Mouse (Mus musculus): ENCODE results near the gene Cmbl.
A peak's percentile ranks its signal among the peaks of the same experiment; 100 is the strongest.

The Cmbl gene

GRCm38 (mm10) chr15:31619521-31619920, 54.3 kb downstream of the Cmbl start:
- no peak for DNase-seq (ENCODE audit: low read depth, low spot score)

- DNase-seq (ENCODE audit: low read depth, low spot score), result no peak
Measured at GRCm38 (mm10) chr15:31627277-31628154, 62.3 kb downstream of the Cmbl start.

- no peak for DNase-seq (ENCODE audit: low read depth, low spot score)
Measured at GRCm38 (mm10) chr15:31628180-31628579, 63.0 kb downstream of the Cmbl start.

- DNase-seq (ENCODE audit: low read depth, low spot score), result no peak
Measured at GRCm38 (mm10) chr15:31629556-31629955, 64.4 kb downstream of the Cmbl start.

- no peak for DNase-seq (ENCODE audit: low read depth, low spot score)
Measured at GRCm38 (mm10) chr15:31631396-31631858, 66.2 kb downstream of the Cmbl start.

GRCm38 (mm10) chr15:31632478-31632877, 67.3 kb downstream of the Cmbl start:
- DNase-seq (ENCODE audit: low read depth, low spot score), result no peak

GRCm38 (mm10) chr15:31634582-31634981, 69.4 kb downstream of the Cmbl start:
- DNase-seq (ENCODE audit: low read depth, low spot score), result peak; percentile 67

GRCm38 (mm10) chr15:31636091-31636595, 71.0 kb downstream of the Cmbl start:
- no peak for DNase-seq (ENCODE audit: low read depth, low spot score)

All from brain, embryonic 18.5 days (tissue).